Mouse (Mus musculus) bone marrow, adult 2 months (tissue): ENCODE results near the gene Zgrf1. TPM values are rescaled to one million over a fixed set of nuclear protein-coding genes. Genes with fewer than 3 reads are reported as not detected.

Experiments
- H3K27ac ChIP-seq: fragments of 200-500 bp; 2 replicates; pipeline ENCODE4 v1.5.1; 2012; ENCODE audit warnings: low read depth, mild to moderate bottlenecking, control low read depth, inconsistent platforms, low read length; ENCODE audit not compliant: control insufficient read depth, poor library complexity, insufficient read depth
- H3K4me1 ChIP-seq: fragments of 200-500 bp; 2 replicates; pipeline ENCODE4 v1.6.1; 2011; ENCODE audit warnings: low read length; ENCODE audit not compliant: control insufficient read depth, insufficient read depth
- H3K4me3 ChIP-seq: fragments of 200-500 bp; replicated peaks from 2 replicates; pipeline ENCODE3; 2011; ENCODE audit warnings: mild to moderate bottlenecking, low read depth, low read length, control low read depth; ENCODE audit not compliant: control insufficient read depth
- CTCF ChIP-seq: fragments of 200-500 bp; IDR thresholded peaks from 2 replicates; pipeline ENCODE4 v1.5.1; 2011; ENCODE audit warnings: low read length, control low read depth; ENCODE audit not compliant: control insufficient read depth, insufficient read depth
- POLR2A ChIP-seq: fragments of 200-500 bp; IDR thresholded peaks from 2 replicates; pipeline ENCODE4 v1.6.1; 2011; ENCODE audit warnings: low read depth, mild to moderate bottlenecking, control low read depth, low read length, borderline replicate concordance; ENCODE audit not compliant: control insufficient read depth
- WGBS: fragments of 180-500 bp; shearing (Covaris S2); methylation state at CpG from one replicate; pipeline ENCODE4 v1.1.7; 2018; 5-methylcytosine and 5-hydroxymethylcytosine counted together
- polyA plus RNA-seq: library from polyadenylated mRNA; stranded (reverse); fragments of >200 nt; gene quantifications from 2 replicates; pipeline ENCODE4 v1.2.4, GENCODE M21; 2011; ENCODE audit warnings: low replicate concordance; ENCODE audit not compliant: missing spikeins, insufficient read depth, insufficient read length

The Zgrf1 gene
- polyA plus RNA-seq, 1 experiment, result 10.1 TPM

DNA sequence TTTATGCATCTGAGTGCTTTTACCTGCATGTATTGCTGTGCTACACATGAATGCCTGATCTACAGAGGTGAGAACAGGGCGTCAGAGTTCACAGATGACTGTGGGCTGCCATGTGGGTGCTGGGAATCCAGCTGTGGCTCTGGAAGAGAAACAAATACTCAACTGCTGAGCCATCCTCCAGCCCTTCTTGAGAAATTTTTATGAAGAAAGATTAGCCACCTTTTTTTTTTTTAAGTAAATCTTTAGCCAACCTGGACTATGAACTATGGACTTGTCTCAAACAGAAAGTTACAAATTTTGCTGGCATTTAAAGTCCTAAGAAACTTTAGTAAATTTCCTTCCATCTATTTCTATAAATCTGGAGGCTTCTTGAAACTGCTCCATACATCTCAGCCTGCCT lies 43.8 kb downstream of the Zgrf1 start:
- Histone ChIP-seq H3K27ac (no peak overlapping the region), H3K4me3 (no peak overlapping the region), H3K4me1 (no peaks in the 10 kb centered on the region)
- WGBS, result 75% methylated on average over 1 of the region's 1 CpGs
- TF ChIP-seq CTCF (no peak), POLR2A (no peak)

DNA sequence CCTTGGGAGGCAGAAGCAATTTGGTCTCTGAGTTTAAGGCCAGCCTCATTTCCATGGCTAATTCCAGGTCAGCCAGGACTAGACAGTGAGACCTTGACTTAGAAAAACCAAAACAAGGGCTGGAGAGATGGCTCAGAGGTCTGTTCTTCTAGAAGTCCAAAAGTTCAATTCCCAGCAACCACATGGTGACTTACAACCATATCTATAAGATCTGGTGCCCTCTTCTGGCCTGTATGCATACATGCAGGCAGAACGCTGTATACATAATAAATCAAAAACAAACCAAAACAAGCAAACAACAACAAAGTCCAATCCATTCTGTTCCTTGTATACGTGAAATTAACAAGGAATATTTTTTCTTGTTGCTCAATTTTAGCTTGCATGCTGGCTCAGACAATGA lies 54.8 kb downstream of the Zgrf1 start:
- TF ChIP-seq CTCF (no peak), POLR2A (no peak)
- Histone ChIP-seq H3K27ac (no peak overlapping the region), H3K4me1 (no peaks in the 10 kb centered on the region), H3K4me3 (no peak overlapping the region)
- WGBS, result 86% methylated on average over 2 of the region's 2 CpGs

DNA sequence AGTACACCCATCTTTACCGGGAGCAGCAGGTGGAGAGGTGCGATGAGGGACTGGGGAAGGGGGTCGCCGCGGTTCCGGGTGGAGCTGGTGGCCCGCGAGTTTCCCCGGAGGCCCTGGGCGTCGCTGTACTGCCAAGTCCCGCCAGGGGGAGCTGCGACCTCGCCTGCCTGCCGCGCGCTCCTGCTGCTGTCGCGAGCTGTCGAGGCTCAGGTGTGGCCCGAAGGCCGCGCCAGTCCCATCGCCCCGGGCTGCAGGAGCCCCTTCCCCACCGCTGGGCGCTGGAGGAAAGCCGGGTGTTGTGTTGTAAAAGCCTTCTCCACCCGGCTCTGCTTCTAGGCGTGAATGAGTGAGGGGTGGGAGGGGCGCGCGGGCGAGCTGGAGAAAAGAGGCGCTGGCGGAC lies 72.0 kb downstream of the Zgrf1 start:
- no peaks in the 10 kb centered on the region; the same call in 1 of the 2 replicates for H3K4me1 ChIP-seq
- TF ChIP-seq CTCF, result peak; percentile 83
- no peak for TF ChIP-seq POLR2A
- no peak overlapping the region for H3K27ac ChIP-seq
- WGBS, result 1% methylated on average over 36 of the region's 36 CpGs
- no peak overlapping the region for H3K4me3 ChIP-seq

DNA sequence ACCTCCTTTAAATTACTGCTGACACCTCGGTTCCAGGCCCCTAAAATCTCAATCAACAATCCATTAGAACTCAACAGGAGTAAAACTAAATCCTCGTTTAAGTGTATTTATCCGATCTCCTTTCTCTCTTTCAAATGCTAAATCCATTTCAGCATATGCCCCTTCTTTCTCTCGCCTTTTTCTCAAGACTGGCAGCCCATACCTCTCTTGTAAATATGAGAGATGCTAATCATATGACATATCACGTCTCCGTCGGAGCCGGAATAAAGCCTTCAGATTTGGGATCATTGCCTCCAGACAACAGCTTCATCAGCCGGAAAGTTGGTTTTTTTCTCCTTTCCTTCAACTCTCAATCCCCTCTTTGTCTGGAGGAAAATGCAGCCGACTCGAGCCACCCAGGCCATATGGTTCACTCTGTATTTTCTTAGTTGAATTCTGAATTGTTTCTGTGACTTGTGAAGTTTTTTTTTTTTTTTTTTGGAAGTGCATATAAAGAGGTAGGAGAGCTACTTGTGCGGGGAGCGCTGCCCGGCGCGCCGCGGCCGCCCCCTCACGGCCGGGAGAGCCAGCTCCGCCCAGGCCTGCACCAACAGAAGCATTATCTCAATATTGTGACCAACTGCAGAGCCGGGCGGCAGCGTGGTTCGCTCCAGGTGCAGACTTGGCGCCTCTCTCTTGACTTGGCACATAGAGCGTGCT lies 72.6 kb downstream of the Zgrf1 start:
- Histone ChIP-seq H3K4me1 (no peaks in the 10 kb centered on the region; the same call in 1 of the 2 replicates), H3K27ac (no peak overlapping the region), H3K4me3 (no peak overlapping the region)
- TF ChIP-seq POLR2A, result peak; percentile 17; the same call in 1 of the 2 replicates
- TF ChIP-seq CTCF, result no peak
- WGBS, result 2% methylated on average over 28 of the region's 28 CpGs

DNA sequence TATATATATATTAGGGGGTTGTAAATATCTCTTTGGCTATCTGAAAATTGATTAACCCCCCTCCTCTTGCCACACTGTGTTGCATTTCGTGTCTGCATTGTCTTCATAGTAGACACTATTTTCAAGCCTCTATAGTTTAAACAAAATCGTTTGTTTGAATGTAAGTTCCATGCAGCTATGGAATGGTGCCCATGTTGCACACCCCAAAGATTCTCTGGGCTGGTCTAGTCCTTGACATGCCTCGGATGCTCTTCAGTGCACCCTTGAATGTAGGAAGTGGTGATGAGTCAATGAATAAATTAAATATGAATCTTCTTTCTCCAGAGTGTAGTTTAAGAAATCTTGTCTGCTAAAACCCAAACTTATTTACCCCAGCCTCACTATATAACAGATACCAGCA lies 73.2 kb downstream of the Zgrf1 start:
- H3K4me1 ChIP-seq, result no peaks in the 10 kb centered on the region; the same call in 1 of the 2 replicates
- whole genome bisulfite sequencing, result 11% methylated on average over 3 of the region's 3 CpGs
- no peak overlapping the region for H3K4me3 ChIP-seq
- TF ChIP-seq POLR2A (no peak), CTCF (no peak)
- H3K27ac ChIP-seq, result no peak overlapping the region

DNA sequence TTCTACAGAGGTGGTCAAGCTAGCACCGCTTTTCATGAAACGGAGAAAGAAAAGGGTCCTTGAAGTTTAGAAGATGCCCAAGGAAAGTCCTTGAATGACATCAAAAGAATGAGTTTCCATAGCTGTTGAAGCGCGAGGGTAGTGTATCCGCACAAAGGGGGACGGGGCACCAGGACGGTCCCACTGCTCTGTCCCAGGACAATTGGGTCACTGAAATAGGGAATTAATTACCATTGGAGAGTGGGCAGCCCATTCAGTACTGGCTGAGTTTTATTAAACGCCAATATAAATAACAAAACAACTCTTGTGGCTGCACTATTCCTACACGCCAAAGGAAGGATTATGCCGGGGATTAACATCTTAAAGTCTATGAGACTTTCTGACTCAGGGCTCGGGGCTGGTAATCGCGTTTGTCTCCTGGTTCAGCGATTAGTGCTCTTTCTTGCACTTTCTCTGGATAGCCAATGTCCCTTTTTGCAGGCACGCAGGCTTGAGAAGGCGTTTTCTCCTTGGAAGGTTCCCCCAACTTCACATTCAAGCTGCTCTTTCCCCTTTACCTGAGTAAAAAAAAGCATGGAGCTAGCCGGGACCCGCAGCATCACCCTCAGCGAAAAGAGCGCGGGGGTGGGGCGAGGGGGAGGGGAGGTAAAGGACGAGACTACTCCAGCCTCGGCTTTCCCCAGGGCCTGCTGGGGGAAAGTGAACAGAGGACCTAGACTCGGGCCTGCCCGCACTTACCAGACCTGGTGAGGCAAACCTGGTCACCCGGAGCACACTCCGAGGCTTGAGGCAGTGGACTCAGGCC lies 74.1 kb downstream of the Zgrf1 start:
- Histone ChIP-seq H3K27ac (no peak overlapping the region), H3K4me1 (no peaks in the 10 kb centered on the region; the same call in 1 of the 2 replicates), H3K4me3 (no peak overlapping the region)
- TF ChIP-seq CTCF (no peak), POLR2A (no peak)
- WGBS, result 8% methylated on average over 28 of the region's 28 CpGs

DNA sequence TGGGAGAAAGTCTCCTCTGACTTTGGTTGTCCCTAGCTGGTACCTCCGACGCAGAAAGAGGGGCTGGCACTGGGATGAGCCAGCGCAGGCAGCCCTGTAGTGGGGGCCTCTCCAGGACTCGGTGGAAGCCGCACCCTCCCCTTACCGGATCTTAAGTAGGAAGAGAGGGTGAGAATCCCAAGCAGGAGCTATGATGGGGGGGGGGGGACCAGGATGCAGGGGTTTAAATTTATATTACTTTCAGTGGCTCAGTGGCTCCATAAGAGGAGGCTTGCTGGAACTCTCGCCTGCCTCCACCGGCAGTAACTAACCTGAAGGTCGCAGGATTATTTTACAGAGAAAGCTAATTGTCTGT lies 74.6 kb downstream of the Zgrf1 start:
- no peaks in the 10 kb centered on the region; the same call in 1 of the 2 replicates for H3K4me1 ChIP-seq
- no peak overlapping the region for H3K27ac ChIP-seq
- TF ChIP-seq CTCF (no peak), POLR2A (no peak)
- no peak overlapping the region for H3K4me3 ChIP-seq
- WGBS, result under 1% methylated on average over 9 of the region's 9 CpGs

DNA sequence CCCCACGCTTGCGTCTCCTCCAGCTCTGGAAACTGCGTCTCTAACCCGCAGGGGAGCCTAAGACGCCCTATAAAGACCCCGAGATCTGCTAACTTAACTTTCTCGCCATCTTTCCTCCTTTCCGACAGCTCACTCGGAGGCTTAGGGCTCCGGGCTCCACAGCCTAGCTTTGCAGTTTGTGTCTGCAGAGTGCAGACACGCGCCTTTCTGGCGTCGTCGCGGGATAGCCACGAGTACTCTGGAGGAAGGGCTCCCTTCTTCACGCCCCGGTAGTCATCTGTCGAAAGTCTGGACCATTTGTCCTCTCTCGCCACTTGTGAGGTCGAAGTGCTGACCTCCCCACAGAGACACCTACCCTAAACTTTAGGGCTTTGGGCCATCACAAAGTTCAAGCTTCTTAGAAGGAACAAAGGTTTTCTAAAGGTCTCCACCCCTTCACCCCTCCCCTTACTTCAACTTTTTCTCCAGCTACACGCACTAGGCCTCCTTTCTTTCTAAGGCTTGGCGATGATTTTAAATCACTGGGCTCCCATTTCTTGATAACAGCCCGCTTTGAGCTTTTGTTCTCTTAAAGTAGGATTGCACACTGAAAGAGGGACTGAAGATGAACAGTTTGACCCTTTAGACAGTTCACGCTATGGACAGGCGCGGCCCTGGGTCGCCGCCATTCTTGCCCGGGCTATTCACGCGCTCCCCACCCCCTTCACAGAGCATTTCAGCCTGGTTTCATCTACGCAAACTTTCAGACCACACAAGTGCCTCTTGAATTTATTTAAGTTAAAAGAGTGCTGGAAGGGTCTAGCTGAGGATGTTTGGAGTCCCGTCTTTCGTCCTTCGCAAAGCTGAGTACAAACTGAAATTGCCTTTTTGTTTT lies 75.3 kb downstream of the Zgrf1 start:
- Histone ChIP-seq H3K4me3 (no peak overlapping the region), H3K27ac (no peak overlapping the region), H3K4me1 (no peaks in the 10 kb centered on the region; the same call in 1 of the 2 replicates)
- no peak for TF ChIP-seq POLR2A
- TF ChIP-seq CTCF, result no peak
- WGBS, result 6% methylated on average over 37 of the region's 37 CpGs
